Mouse (Mus musculus) ES-E14 (cell line): Measurements from ENCODE around the gene Ncf1. TPM values are rescaled to one million over a fixed set of nuclear protein-coding genes. Genes with fewer than 3 reads are reported as not detected.

Source experiments
- DNase-seq: peaks from one replicate; pipeline ENCODE4 v3.0.0-alpha.2; 2013; ENCODE audit warnings: low read depth, low spot score
- H3K27ac ChIP-seq: 2 replicates; pipeline ENCODE4 v1.5.1; 2012; ENCODE audit warnings: low read depth, mild to moderate bottlenecking, low read length, moderate library complexity, mixed read lengths; ENCODE audit not compliant: poor library complexity, insufficient read depth, severe bottlenecking
- H3K36me3 ChIP-seq: 2 replicates; pipeline ENCODE4 v1.6.1; 2012; ENCODE audit warnings: mild to moderate bottlenecking, low read length, moderate library complexity, mixed read lengths; ENCODE audit not compliant: control insufficient read depth, poor library complexity, insufficient read depth, severe bottlenecking
- H3K4me1 ChIP-seq, 2 experiments: fragments of 150-350 bp in 1 of 2; sonication (generic) in 1 of 2; 2 replicates each; pipeline ENCODE4 v1.6.1; 2012; ENCODE audit warnings: low read length in 2 of 2, mild to moderate bottlenecking in 1 of 2, mixed read lengths in 1 of 2; ENCODE audit not compliant: control insufficient read depth in 2 of 2, insufficient read depth in 2 of 2, poor library complexity in 1 of 2
- H3K4me3 ChIP-seq, 2 experiments: fragments of 150-350 bp in 1 of 2; sonication (generic) in 1 of 2; 2 replicates each; pipeline ENCODE4 v1.5.1; 2012; ENCODE audit warnings: low read length in 2 of 2, low read depth in 1 of 2, mild to moderate bottlenecking in 1 of 2, mixed read lengths in 1 of 2; ENCODE audit not compliant: insufficient read depth in 1 of 2, poor library complexity in 1 of 2, severe bottlenecking in 1 of 2
- H3K9ac ChIP-seq: 2 replicates; pipeline ENCODE4 v1.6.1; 2012; ENCODE audit warnings: low read depth, mild to moderate bottlenecking, low read length, mixed read lengths; ENCODE audit not compliant: poor library complexity, insufficient read depth, severe bottlenecking
- H3K9me3 ChIP-seq: fragments of 150-350 bp; sonication (generic); 2 replicates; pipeline ENCODE4 v1.6.1; 2012; ENCODE audit warnings: low read depth, mild to moderate bottlenecking, low read length; ENCODE audit not compliant: control insufficient read depth, insufficient read depth
- CHD2 ChIP-seq: IDR thresholded peaks from 2 replicates; pipeline ENCODE4 v1.6.1; 2014; ENCODE audit warnings: mild to moderate bottlenecking, low read depth, low read length, inconsistent platforms
- HCFC1 ChIP-seq: IDR thresholded peaks from 2 replicates; pipeline ENCODE4 v1.6.1; 2012; ENCODE audit warnings: low read length, inconsistent platforms, borderline replicate concordance; ENCODE audit not compliant: insufficient read depth
- MAFK ChIP-seq: IDR thresholded peaks from 2 replicates; pipeline ENCODE4 v1.6.1; 2014; ENCODE audit warnings: mild to moderate bottlenecking, low read depth, low read length, inconsistent platforms; ENCODE audit not compliant: insufficient read depth
- ZC3H11A ChIP-seq: IDR thresholded peaks from 2 replicates; pipeline ENCODE4 v1.6.1; 2012; ENCODE audit warnings: low read depth, mild to moderate bottlenecking, inconsistent platforms, low read length, borderline replicate concordance
- ZNF384 ChIP-seq: IDR thresholded peaks from 2 replicates; pipeline ENCODE4 v1.6.1; 2012; ENCODE audit warnings: low read depth, low read length, inconsistent platforms
- in situ Hi-C, 2 experiments: fragments of 600-800 bp; cut with MboI; formaldehyde crosslinking; loops; one replicate each; pipeline ENCODE4 v1.15.1; 2025; ENCODE audit warnings: low sequenced_read_pairs in 2 of 2, inconsistent platforms in 1 of 2; ENCODE audit not compliant: unreplicated experiment in 2 of 2
- total RNA-seq: library from RNA; depleted of rRNA; stranded (reverse); fragments of 300-350 nt; gene quantifications from 2 replicates; pipeline ENCODE4 v1.2.3, GENCODE M21; 2012

Ncf1 gene
- total RNA-seq, 1 experiment: 0.67 TPM

DNA sequence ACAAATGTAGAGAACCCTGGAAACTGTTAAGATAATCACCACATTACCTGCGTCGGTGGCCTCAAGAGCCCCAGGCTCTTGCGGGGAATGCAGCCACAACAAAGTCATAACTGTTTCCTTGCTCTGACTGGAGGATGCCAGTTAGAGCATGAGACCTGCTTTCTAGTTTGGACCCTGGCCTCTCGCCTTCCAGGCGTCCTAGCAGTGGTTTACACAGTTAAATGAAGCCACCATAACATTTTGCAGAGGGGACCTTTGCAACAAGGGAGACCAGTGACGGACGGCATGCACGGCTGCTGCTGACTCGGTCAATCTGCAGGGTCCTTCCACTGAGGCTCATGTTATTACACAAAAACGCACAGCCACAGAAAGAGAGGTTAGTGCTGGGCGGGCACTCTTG, 43.3 kb upstream of the Ncf1 start:
- H3K4me3 ChIP-seq: no peak overlapping the region
- TF ChIP-seq HCFC1 (no peak), ZNF384 (no peak)
- no peak overlapping the region for H3K27ac ChIP-seq
- H3K9me3 ChIP-seq: no peaks in the 10 kb centered on the region
- H3K36me3 ChIP-seq: peaks cover 47% of the 10 kb centered on the region
- H3K9ac ChIP-seq: no peak overlapping the region
- in situ Hi-C loops: no loop called here
- no peak for DNase-seq
- H3K4me1 ChIP-seq: peaks cover 5 to 14% of the 10 kb centered on the region in 2 experiments

GRCm38 (mm10) chr5:134271421-134271820, 42.0 kb upstream of the Ncf1 start:
- in situ Hi-C loops: no loop called here
- no peak overlapping the region for H3K27ac ChIP-seq
- H3K9me3 ChIP-seq: no peaks in the 10 kb centered on the region
- H3K4me1 ChIP-seq: peaks cover 4 to 11% of the 10 kb centered on the region in 2 experiments
- TF ChIP-seq ZNF384 (no peak), ZC3H11A (no peak), MAFK (no peak), CHD2 (no peak), HCFC1 (no peak)
- H3K9ac ChIP-seq: no peak overlapping the region
- H3K36me3 ChIP-seq: peaks cover 47% of the 10 kb centered on the region
- no peak for DNase-seq
- H3K4me3 ChIP-seq: no peak overlapping the region

- Histone ChIP-seq H3K9me3 (no peaks in the 10 kb centered on the region), H3K27ac (no peak overlapping the region), H3K4me1 (peaks cover 0 to 10% of the 10 kb centered on the region in 2 experiments; a peak in 3 of 4 replicates), H3K36me3 (peaks cover 49% of the 10 kb centered on the region), H3K9ac (no peak overlapping the region), H3K4me3 (no peak overlapping the region)
- TF ChIP-seq HCFC1 (no peak), CHD2 (no peak), MAFK (no peak), ZC3H11A (no peak), ZNF384 (no peak)
- in situ Hi-C loops: no loop called here
- no peak for DNase-seq
Observed at GRCm38 (mm10) chr5:134270566-134270965, 41.1 kb upstream of the Ncf1 start.

DNA sequence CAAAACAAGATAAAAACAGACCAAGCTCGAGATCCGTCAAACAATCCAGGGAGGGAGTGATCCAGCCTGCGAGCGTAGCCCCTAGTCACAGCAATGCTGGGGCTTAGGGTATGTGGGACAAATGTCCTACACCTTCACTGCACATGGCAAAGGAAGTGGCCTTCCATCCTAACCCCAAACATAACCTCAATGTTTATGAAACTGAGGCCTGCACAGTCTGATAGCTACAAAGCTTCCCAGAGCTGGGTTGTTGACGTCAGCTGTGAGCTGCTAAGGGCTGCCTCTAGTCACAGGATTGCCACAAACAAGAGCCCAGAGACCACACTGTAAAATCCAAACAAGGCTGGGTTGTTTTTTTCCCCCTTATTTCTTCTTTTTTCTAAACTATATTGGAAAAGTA, 40.3 kb upstream of the Ncf1 start:
- H3K4me1 ChIP-seq: peaks cover 0 to 10% of the 10 kb centered on the region in 2 experiments; a peak in 3 of 4 replicates
- no peaks in the 10 kb centered on the region for H3K9me3 ChIP-seq

GRCm38 (mm10) chr5:134268751-134269150, 39.3 kb upstream of the Ncf1 start:
- in situ Hi-C loops: no loop called here
- Histone ChIP-seq H3K9me3 (no peaks in the 10 kb centered on the region), H3K4me3 (no peak overlapping the region), H3K27ac (no peak overlapping the region), H3K36me3 (peaks cover 52% of the 10 kb centered on the region), H3K9ac (no peak overlapping the region), H3K4me1 (peaks cover 0 to 10% of the 10 kb centered on the region in 2 experiments; a peak in 3 of 4 replicates)
- DNase-seq: no peak
- no peak for TF ChIP-seq MAFK
- no peak for TF ChIP-seq ZC3H11A
- no peak for TF ChIP-seq ZNF384
- no peak for TF ChIP-seq CHD2
- no peak for TF ChIP-seq HCFC1

More for the DNA sequence above, 40.3 kb upstream of the Ncf1 start:
- no peak for TF ChIP-seq MAFK
- no peak for TF ChIP-seq ZC3H11A
- TF ChIP-seq HCFC1: no peak
- TF ChIP-seq CHD2: no peak
- no peak for TF ChIP-seq ZNF384
- Histone ChIP-seq H3K27ac (no peak overlapping the region), H3K36me3 (peaks cover 50% of the 10 kb centered on the region), H3K9ac (no peak overlapping the region), H3K4me3 (no peak overlapping the region)
- in situ Hi-C loops: no loop called here
- no peak for DNase-seq
